Mouse (Mus musculus) forebrain, embryonic 11.5 days (tissue): ENCODE data around the gene Tmem79. TPM values are rescaled to one million over a fixed set of nuclear protein-coding genes. Genes with fewer than 3 reads are reported as not detected.
"Not testable (repeated sequence)": the region's sequence is repeated elsewhere in the genome, so short reads cannot be mapped to it uniquely, and the experiment has no call there.

Experiments used
- ATAC-seq: fragments of 200-750 bp; cut with Nextera tagmentation; replicated peaks from 2 replicates; pipeline ENCODE4 v1.8.0; 2017; ENCODE audit warnings: moderate TSS enrichment; ENCODE audit not compliant: low FRiP score
- DNase-seq: peaks from one replicate; pipeline ENCODE4 v3.0.0-alpha.2; 2017; ENCODE audit warnings: low spot score
- H3K27ac ChIP-seq: fragments of 300-500 bp; sonication (generic); 2 replicates; pipeline ENCODE4 v1.5.1; 2014; ENCODE audit warnings: low read depth, low read length
- H3K27me3 ChIP-seq: fragments of 300-500 bp; sonication (generic); 2 replicates; pipeline ENCODE4 v1.6.1; 2014; ENCODE audit warnings: mild to moderate bottlenecking, low read length, mixed read lengths; ENCODE audit not compliant: control insufficient read depth, insufficient read depth
- H3K36me3 ChIP-seq: fragments of 300-500 bp; sonication (generic); 2 replicates; pipeline ENCODE4 v1.6.1; 2014; ENCODE audit warnings: mild to moderate bottlenecking, low read length, moderate library complexity, mixed read lengths; ENCODE audit not compliant: control insufficient read depth, insufficient read depth
- H3K4me1 ChIP-seq: fragments of 300-500 bp; sonication (generic); replicated peaks from 2 replicates; pipeline ENCODE4 v1.6.1; 2014; ENCODE audit warnings: low read length, mixed read lengths; ENCODE audit not compliant: control insufficient read depth, insufficient read depth
- H3K4me2 ChIP-seq: fragments of 300-500 bp; sonication (generic); 2 replicates; pipeline ENCODE4 v1.6.1; 2014; ENCODE audit warnings: low read depth, mild to moderate bottlenecking, low read length, moderate library complexity, mixed read lengths; ENCODE audit not compliant: severe bottlenecking
- H3K4me3 ChIP-seq: fragments of 300-500 bp; sonication (generic); 2 replicates; pipeline ENCODE4 v1.5.1; 2014; ENCODE audit warnings: low read depth, low read length
- H3K9ac ChIP-seq: fragments of 300-500 bp; sonication (generic); 2 replicates; pipeline ENCODE4 v1.6.1; 2014; ENCODE audit warnings: low read length
- H3K9me3 ChIP-seq: fragments of 300-500 bp; sonication (generic); 2 replicates; pipeline ENCODE4 v1.6.1; 2016; ENCODE audit warnings: low read length, mixed read lengths; ENCODE audit not compliant: control insufficient read depth
- WGBS: fragments of 180-500 bp; shearing (Covaris S2); extraction: QIAGEN DNeasy Blood & Tissue Kit; methylation state at CpG from one replicate; pipeline ENCODE4 v1.1.7; 2014; 5-methylcytosine and 5-hydroxymethylcytosine counted together
- polyA plus RNA-seq: library from polyadenylated mRNA; unstranded; fragments of >200 nt; fragmentation: Nextera tagmentation; extraction: Ambion mirVana; gene quantifications from 2 replicates; pipeline ENCODE4 v1.2.1, GENCODE M21; 2014

The Tmem79 gene
- polyA plus RNA-seq, 1 experiment from 2014 or later: 2.7 TPM

GRCm38 (mm10) chr3:88297321-88297851, 38.6 kb downstream of the Tmem79 start:
- ATAC-seq: no peak
- Histone ChIP-seq H3K4me2 (peak overlapping the region; percentile 90), H3K27me3 (no peaks in the 10 kb centered on the region), H3K9me3 (no peaks in the 10 kb centered on the region), H3K9ac (peak overlapping the region; percentile 93), H3K4me3 (peak overlapping the region; percentile 80), H3K4me1 (peaks cover 5% of the 10 kb centered on the region), H3K36me3 (peaks cover 16% of the 10 kb centered on the region), H3K27ac (peak overlapping the region; percentile 81)
- DNase-seq: no peak
- under 1% methylated on average over 30 of the region's 30 CpGs for WGBS

DNA sequence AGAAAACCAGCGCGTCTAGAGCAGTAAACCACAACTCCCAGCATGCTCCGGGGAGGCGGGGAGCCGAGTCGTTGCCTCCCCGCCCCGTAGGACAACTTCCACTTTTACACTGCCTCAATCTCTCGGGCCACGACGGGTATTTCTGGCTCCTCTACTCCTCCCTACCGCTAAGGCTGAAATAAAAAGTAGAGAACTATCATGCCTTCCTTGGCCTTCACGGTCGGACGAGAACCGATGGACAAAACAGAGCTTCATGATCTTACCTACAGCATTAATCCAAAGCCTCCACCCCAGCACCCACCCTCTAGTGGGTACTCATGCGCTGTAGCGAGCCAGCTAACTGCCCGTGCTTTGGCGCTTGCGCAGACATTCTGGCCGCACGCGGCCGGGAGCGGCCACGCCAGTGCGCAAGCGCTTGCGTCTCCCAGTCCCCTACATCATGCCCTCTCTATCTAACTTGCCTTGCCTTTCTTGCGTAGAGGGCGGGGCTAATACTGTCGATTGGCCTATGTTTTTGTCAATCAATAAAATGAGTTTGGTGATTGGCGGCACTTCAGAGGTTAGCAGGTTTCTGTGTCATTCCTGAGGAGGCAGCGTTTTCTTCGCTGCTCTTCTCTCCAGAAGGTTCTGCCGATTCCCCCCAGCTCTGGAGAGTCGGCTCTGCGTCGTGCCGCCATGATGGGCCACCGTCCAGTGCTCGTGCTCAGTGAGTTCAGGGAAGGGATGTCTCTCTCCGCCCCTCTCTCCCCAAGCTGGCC, 39.2 kb downstream of the Tmem79 start, which contains the start of the genes Tsacc and Cct3:
Gene Tsacc, minus strand, starts transcription at position 439 of the 758 bp plus-strand sequence.
Gene Cct3, plus strand, starts transcription at position 556 of the 758 bp plus-strand sequence.
- H3K4me1 ChIP-seq: peaks cover 5% of the 10 kb centered on the region
- H3K27me3 ChIP-seq: no peaks in the 10 kb centered on the region
- H3K4me3 ChIP-seq: peak within 1 kb of the TSS; percentile 80
- under 1% methylated on average over 44 of the region's 44 CpGs for WGBS
- peak within 1 kb of the TSS; percentile 90 for H3K4me2 ChIP-seq
- peak within 1 kb of the TSS; percentile 93 for H3K9ac ChIP-seq
- DNase-seq: peak; percentile 96
- peak; percentile 99 for ATAC-seq
- no peaks in the 10 kb centered on the region for H3K9me3 ChIP-seq
- peaks cover 14% of the 10 kb centered on the region for H3K36me3 ChIP-seq
- peak within 1 kb of the TSS; percentile 81 for H3K27ac ChIP-seq

DNA sequence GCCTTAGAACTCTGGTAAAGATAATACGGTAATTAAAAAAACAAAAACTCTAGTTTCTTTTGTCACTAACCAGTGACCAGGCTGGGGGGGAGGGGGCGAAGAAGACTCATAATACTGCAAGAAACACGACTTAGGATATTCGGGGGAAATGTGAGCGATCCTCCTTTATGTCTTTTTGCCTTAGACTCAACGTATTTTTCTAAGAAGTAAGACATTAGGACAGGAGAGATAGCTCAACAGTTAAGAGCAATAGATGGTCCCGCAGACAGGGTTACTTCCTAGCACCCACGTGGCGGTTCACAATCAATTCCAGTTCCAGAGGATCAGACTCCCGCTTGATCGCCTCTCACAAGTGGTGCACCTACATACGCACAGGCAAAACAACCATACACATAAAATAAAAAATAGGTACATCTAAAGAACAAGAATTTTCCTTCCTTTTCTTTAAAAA, 39.8 kb downstream of the Tmem79 start:
- WGBS: under 1% methylated on average over 12 of the region's 12 CpGs
- peaks cover 8% of the 10 kb centered on the region for H3K36me3 ChIP-seq

GRCm38 (mm10) chr3:88295272-88295671, 40.7 kb downstream of the Tmem79 start:
- not testable (repeated sequence) for H3K27me3 ChIP-seq, H3K4me1 ChIP-seq, H3K9me3 ChIP-seq, DNase-seq, H3K4me3 ChIP-seq, H3K36me3 ChIP-seq, ATAC-seq, H3K27ac ChIP-seq
- Histone ChIP-seq H3K9ac (peak overlapping the region; percentile 33; the same call in 1 of the 2 replicates), H3K4me2 (peak overlapping the region; percentile 90; the same call in 1 of the 2 replicates)
- 85% methylated on average over 1 of the region's 1 CpGs for WGBS

More for the DNA sequence above, 39.8 kb downstream of the Tmem79 start:
- Histone ChIP-seq H3K27ac (peak overlapping the region; percentile 67), H3K27me3 (no peaks in the 10 kb centered on the region), H3K4me3 (peak overlapping the region; percentile 80), H3K4me2 (peak overlapping the region; percentile 90), H3K9ac (peak overlapping the region; percentile 51), H3K9me3 (no peaks in the 10 kb centered on the region), H3K4me1 (peaks cover 5% of the 10 kb centered on the region)
- ATAC-seq (peak; percentile 36; the same call in 1 of the 2 replicates), DNase-seq (peak; percentile 58)

DNA sequence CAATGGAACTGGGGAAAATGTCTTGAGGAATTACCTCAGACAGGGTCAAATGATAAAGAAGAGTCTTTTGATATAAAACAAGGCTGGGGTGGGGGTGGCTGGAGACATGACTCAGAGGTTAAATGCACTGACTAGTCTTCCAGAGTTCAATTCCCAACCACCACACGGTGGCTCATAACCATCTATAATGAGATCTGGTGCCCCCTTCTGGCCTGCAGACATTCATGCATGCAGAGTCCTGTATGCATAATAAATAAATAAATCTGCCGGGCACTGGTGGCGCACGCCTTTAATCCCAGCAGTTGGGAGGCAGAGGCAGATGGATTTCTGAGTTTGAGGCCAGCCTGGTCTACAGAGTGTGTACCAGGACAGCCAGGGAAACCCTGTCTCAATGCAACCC, 44.0 kb downstream of the Tmem79 start:
- Histone ChIP-seq H3K4me3 (no peak overlapping the region), H3K36me3 (no peaks in the 10 kb centered on the region), H3K27me3 (no peaks in the 10 kb centered on the region), H3K4me2 (no peak overlapping the region), H3K9ac (no peak overlapping the region), H3K27ac (no peak overlapping the region), H3K4me1 (no peaks in the 10 kb centered on the region), H3K9me3 (no peaks in the 10 kb centered on the region)
- DNase-seq (peak; percentile 58), ATAC-seq (no peak)
- WGBS: 56% methylated on average over 4 of the region's 4 CpGs

GRCm38 (mm10) chr3:88288133-88288713, 47.7 kb downstream of the Tmem79 start:
- not testable (repeated sequence) for H3K27me3 ChIP-seq, H3K4me3 ChIP-seq, ATAC-seq, H3K27ac ChIP-seq, DNase-seq, H3K4me2 ChIP-seq, H3K9me3 ChIP-seq, H3K4me1 ChIP-seq, H3K9ac ChIP-seq, H3K36me3 ChIP-seq
- 72% methylated on average over 8 of the region's 10 CpGs for WGBS

- Histone ChIP-seq H3K36me3 (no peaks in the 10 kb centered on the region), H3K4me2 (no peak within 1 kb of the TSS), H3K4me3 (no peak within 1 kb of the TSS), H3K9me3 (no peaks in the 10 kb centered on the region), H3K4me1 (no peaks in the 10 kb centered on the region), H3K27me3 (no peaks in the 10 kb centered on the region), H3K9ac (no peak within 1 kb of the TSS), H3K27ac (no peak within 1 kb of the TSS)
- ATAC-seq (no peak), DNase-seq (no peak)
- 98% methylated on average over 4 of the region's 4 CpGs for WGBS
These were observed 48.8 kb downstream of the Tmem79 start, which contains the start of gene Gm38392 for GRCm38 (mm10) chr3:88287110-88287509. Gene Gm38392 (minus strand): TSS chr3:88287210.

DNA sequence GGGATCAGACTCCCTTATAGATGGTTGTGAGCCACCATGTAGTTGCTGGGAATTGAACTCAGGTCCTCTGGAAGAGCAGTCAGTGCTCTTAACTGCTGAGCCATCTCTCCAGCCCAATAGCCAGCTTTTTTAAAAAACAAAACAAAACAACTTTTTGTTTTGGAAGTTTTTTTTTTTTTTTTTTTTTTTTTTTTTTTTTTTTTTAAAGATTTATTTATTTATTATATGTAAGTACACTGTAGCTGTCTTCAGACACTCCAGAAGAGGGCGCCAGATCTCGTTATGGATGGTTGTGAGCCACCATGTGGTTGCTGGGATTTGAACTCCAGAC, 50.4 kb downstream of the Tmem79 start:
- H3K9me3 ChIP-seq, H3K36me3 ChIP-seq, H3K27me3 ChIP-seq, H3K4me2 ChIP-seq, DNase-seq, H3K4me1 ChIP-seq, ATAC-seq, H3K4me3 ChIP-seq, H3K9ac ChIP-seq, H3K27ac ChIP-seq: not testable (repeated sequence)
- no CpG with 5 or more reads among the region's 2 CpGs for WGBS
